Mouse (Mus musculus): ENCODE data around the gene Ms4a7. TPM values are rescaled to one million over a fixed set of nuclear protein-coding genes. Genes with fewer than 3 reads are reported as not detected.

Ms4a7 gene
- 1.3 TPM for polyA plus RNA-seq (2014; fragmentation: Illumina TruSeq; extraction: RNeasy Lipid Tissue Mini Kit (QIAGEN cat#74804); ENCODE audit: low read depth, low replicate concordance)

GRCm38 (mm10) chr19:11335932-11336331 is at the start of gene Ms4a7:
Gene Ms4a7 (minus strand): TSS chr19:11336146.

DNA sequence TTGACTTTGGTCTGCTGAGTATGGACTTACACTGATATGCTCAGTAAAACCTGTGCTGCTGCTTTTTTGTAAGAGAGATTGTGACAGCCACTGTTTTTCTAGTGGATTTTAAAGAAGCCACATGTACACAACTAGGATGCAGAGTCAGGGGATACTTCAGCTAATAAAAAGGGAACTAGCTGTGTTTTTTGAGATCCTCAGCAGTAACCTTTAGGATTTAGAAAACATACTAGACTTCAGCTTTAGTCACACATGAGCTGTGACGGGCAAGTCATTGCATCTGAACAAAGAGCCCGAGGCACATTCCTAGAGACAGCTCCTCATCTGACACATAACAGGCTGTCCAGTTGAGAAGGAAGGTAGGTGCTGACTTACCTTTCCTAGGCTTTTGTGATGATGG is 39.3 kb upstream of the Ms4a7 start, which contains the start of gene Ms4a4a:
TSS of gene Ms4a4a (plus strand) at position 251 of the 400 bp plus-strand sequence.

DNA sequence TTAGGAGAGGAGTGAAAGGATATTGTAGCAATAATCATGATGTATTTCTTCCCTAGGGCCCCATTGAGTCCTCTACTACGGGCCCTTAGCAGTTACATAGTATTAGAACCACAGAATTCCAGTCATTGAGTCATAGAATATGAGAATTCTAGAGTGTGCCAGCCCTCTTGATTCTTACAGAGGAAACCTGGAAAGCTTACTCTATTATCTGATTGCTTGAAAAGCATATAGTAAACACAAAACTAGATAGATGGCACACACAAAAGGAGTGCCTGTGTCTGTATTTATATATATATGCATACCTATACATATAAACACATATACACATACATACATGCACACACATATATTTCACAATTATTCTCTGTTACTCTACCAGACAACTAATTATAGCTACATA is 21.6 kb downstream of the Ms4a7 start, which contains the start of gene Ms4a14:
TSS of gene Ms4a14 (minus strand) at position 101 of the 400 bp plus-strand sequence.

GRCm38 (mm10) chr19:11283773-11284172 is 52.2 kb downstream of the Ms4a7 start, which contains the start of gene Ms4a5:
Gene Ms4a5 (minus strand): TSS chr19:11283873.

Other genes starting within 250 kb of the Ms4a7 start
- gene 1700017D01Rik, start 205.3 kb downstream of the Ms4a7 start, polyA plus RNA-seq (2014; fragmentation: Illumina TruSeq; extraction: RNeasy Lipid Tissue Mini Kit (QIAGEN cat#74804); ENCODE audit: low read depth, low replicate concordance): not detected
- gene 1700025F22Rik, start 170.8 kb downstream of the Ms4a7 start, polyA plus RNA-seq (2014; fragmentation: Illumina TruSeq; extraction: RNeasy Lipid Tissue Mini Kit (QIAGEN cat#74804); ENCODE audit: low read depth, low replicate concordance): not detected
- gene Ms4a13, start 139.4 kb downstream of the Ms4a7 start, polyA plus RNA-seq (2014; fragmentation: Illumina TruSeq; extraction: RNeasy Lipid Tissue Mini Kit (QIAGEN cat#74804); ENCODE audit: low read depth, low replicate concordance): not detected
- not detected for gene Ms4a12, start 103.7 kb downstream of the Ms4a7 start, polyA plus RNA-seq (2014; fragmentation: Illumina TruSeq; extraction: RNeasy Lipid Tissue Mini Kit (QIAGEN cat#74804); ENCODE audit: low read depth, low replicate concordance)
- gene Ms4a1, start 69.9 kb downstream of the Ms4a7 start, polyA plus RNA-seq (2014; fragmentation: Illumina TruSeq; extraction: RNeasy Lipid Tissue Mini Kit (QIAGEN cat#74804); ENCODE audit: low read depth, low replicate concordance): 1.9 TPM
- not detected for gene Ms4a5, start 52.3 kb downstream of the Ms4a7 start, polyA plus RNA-seq (2014; fragmentation: Illumina TruSeq; extraction: RNeasy Lipid Tissue Mini Kit (QIAGEN cat#74804); ENCODE audit: low read depth, low replicate concordance)
- gene Ms4a14, start 21.7 kb downstream of the Ms4a7 start, polyA plus RNA-seq (2014; fragmentation: Illumina TruSeq; extraction: RNeasy Lipid Tissue Mini Kit (QIAGEN cat#74804); ENCODE audit: low read depth, low replicate concordance): 0.16 TPM
- not detected for gene Ms4a4a, start 39.4 kb upstream of the Ms4a7 start, polyA plus RNA-seq (2014; fragmentation: Illumina TruSeq; extraction: RNeasy Lipid Tissue Mini Kit (QIAGEN cat#74804); ENCODE audit: low read depth, low replicate concordance)
- gene Ms4a4c, start 68.6 kb upstream of the Ms4a7 start, polyA plus RNA-seq (2014; fragmentation: Illumina TruSeq; extraction: RNeasy Lipid Tissue Mini Kit (QIAGEN cat#74804); ENCODE audit: low read depth, low replicate concordance): 1.3 TPM
- 5.0 TPM for gene Ms4a4b, start 107.4 kb upstream of the Ms4a7 start, polyA plus RNA-seq (2014; fragmentation: Illumina TruSeq; extraction: RNeasy Lipid Tissue Mini Kit (QIAGEN cat#74804); ENCODE audit: low read depth, low replicate concordance)
- 6.4 TPM for gene Ms4a6c, start 133.2 kb upstream of the Ms4a7 start, polyA plus RNA-seq (2014; fragmentation: Illumina TruSeq; extraction: RNeasy Lipid Tissue Mini Kit (QIAGEN cat#74804); ENCODE audit: low read depth, low replicate concordance)
- gene Gm8369, start 149.8 kb upstream of the Ms4a7 start, polyA plus RNA-seq (2014; fragmentation: Illumina TruSeq; extraction: RNeasy Lipid Tissue Mini Kit (QIAGEN cat#74804); ENCODE audit: low read depth, low replicate concordance): 1.2 TPM
- 3.3 TPM for gene Ms4a6b, start 180.4 kb upstream of the Ms4a7 start, polyA plus RNA-seq (2014; fragmentation: Illumina TruSeq; extraction: RNeasy Lipid Tissue Mini Kit (QIAGEN cat#74804); ENCODE audit: low read depth, low replicate concordance)
- gene Ms4a4d, start 200.7 kb upstream of the Ms4a7 start, polyA plus RNA-seq (2014; fragmentation: Illumina TruSeq; extraction: RNeasy Lipid Tissue Mini Kit (QIAGEN cat#74804); ENCODE audit: low read depth, low replicate concordance): 14.0 TPM

Measured in liver, adult 10 weeks (tissue).